Mouse (Mus musculus): ENCODE results near the gene Npdc1.

Gene Npdc1

GRCm38 (mm10) chr2:25430395-25431233 is 31.5 kb downstream of the Npdc1 start:
- DNase-seq = peak; percentile 43 to 45

- DNase-seq = no peak
These were observed 32.2 kb downstream of the Npdc1 start for GRCm38 (mm10) chr2:25431308-25431855.

- DNase-seq = no peak
These were observed 33.4 kb downstream of the Npdc1 start for GRCm38 (mm10) chr2:25432326-25433098.

- DNase-seq = no peak
These were observed 34.0 kb downstream of the Npdc1 start for GRCm38 (mm10) chr2:25433101-25433500.

GRCm38 (mm10) chr2:25434292-25434691 is 35.1 kb downstream of the Npdc1 start:
- DNase-seq = no peak

- DNase-seq = no peak
These were observed 37.2 kb downstream of the Npdc1 start for GRCm38 (mm10) chr2:25436286-25436820.

- no peak for DNase-seq
These were observed 41.9 kb downstream of the Npdc1 start for GRCm38 (mm10) chr2:25441067-25441466.

GRCm38 (mm10) chr2:25442682-25443081 is 43.5 kb downstream of the Npdc1 start:
- DNase-seq = no peak

GRCm38 (mm10) chr2:25450853-25451647 is 51.9 kb downstream of the Npdc1 start:
- peak in 1 of 2 experiments; percentile 35 for DNase-seq

- DNase-seq = no peak
These were observed 53.8 kb downstream of the Npdc1 start for GRCm38 (mm10) chr2:25452951-25453350.

GRCm38 (mm10) chr2:25456205-25456953 is 57.2 kb downstream of the Npdc1 start, which contains the start of gene Clic3:
TSS of gene Clic3 (plus strand) at chr2:25456838.
- DNase-seq = no peak

GRCm38 (mm10) chr2:25457022-25457896 is 58.1 kb downstream of the Npdc1 start:
- no peak for DNase-seq

GRCm38 (mm10) chr2:25458911-25459310 is 59.8 kb downstream of the Npdc1 start:
- DNase-seq = no peak
